Mouse (Mus musculus) gastrocnemius, postnatal 4 days (tissue): ENCODE results near the gene Lcp2. TPM values are rescaled to one million over a fixed set of nuclear protein-coding genes. Genes with fewer than 3 reads are reported as not detected.

Source experiments
- DNase-seq, 2 experiments: peaks; one replicate each; pipeline ENCODE4 v3.0.0; 2021 to 2022; ENCODE audit warnings: low spot score in 2 of 2, mixed read lengths in 2 of 2
- total RNA-seq, 2 experiments: library from RNA; stranded (reverse); gene quantifications; 2 replicates each; pipeline ENCODE4 v1.2.3; 2021

Gene Lcp2
- total RNA-seq, 2 experiments from 2014 or later: 3.3 to 3.4 TPM

DNA sequence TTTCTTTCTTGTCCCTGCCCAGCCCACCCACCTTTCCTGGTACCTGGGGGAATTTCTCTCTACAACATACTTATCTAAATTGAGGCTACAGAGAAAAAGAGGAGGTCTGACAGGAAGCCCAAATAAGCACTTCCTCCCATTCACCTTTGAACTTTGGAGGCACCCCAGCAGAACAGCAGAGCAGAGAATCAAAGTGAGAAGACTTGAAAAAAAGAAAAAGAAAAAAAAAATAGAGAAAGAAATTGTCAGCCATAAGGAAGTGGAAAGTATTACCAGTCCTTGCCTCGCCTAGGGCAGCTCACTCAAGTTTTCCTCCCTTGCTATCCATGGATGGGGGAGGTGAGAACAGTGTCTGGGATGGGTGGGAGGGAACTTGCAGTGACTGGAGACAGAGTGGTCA, 3.9 kb upstream of the Lcp2 start:
- no peak for DNase-seq

DNA sequence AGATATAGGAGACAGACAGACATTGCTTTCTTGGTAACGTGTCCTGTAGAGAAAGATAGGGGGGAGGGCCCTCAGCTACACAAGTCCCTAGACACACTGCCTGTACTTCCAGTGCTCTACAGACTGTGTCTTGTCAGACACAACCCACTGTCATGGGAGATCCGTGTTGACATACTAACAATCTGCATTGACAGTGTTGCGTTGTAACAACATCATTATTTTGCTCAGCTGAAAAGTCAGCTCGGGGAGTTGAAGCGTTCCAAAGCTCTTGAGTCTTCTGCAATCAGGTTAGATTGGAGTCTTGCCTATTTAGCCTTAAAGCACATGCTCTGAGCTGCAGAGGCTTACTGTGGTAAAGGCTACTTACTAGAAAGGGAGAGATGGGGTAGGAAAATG, 820 bp downstream of the Lcp2 start:
- no peak for DNase-seq

DNA sequence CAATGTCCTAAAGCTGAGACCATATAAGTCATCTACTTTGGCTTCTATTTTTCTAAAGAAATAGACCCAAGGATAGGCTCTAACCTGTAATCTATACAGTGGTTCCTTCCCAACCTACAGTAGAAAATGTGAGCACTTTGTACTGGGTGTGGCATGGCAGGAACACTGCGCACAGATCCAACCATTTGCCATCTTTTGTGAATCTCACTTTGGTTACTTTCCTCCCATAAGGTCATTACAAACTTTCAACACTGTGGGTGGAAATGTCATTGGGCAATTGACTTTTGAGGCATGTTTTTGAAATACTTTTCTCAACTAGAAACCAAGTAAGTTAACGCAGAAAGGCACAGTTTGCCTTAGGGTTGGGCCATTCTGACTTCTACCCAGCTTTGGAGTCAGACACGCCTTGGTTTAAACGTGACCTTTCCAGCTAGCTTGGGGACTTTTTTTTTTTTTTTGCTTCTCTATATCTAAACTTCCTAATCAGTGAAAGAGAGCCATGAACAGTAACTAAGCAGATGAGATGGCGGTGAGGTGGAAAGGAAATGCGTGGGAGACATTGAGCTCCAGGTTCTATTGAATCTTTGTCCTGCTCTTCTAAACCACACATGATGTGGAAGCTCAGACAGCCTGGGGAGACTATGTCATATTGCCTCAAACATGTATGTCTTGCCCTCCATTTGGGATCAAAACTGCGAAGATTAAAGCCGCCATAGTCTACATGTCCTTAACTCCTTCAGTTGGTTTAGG, 1.8 kb downstream of the Lcp2 start:
- no peak for DNase-seq

DNA sequence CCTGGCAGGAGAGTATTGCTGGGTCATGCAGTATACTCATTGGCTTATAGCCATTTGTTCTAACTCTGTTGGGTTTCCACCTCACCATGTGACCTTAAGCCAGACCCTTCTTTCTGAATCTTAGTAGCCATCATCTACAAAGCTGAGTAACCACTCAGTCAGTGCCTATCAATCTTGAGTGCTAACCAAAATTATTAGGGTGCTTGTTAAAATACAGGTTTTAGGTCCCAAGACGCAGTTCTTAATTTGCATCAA, 2.3 kb downstream of the Lcp2 start:
- DNase-seq: no peak

DNA sequence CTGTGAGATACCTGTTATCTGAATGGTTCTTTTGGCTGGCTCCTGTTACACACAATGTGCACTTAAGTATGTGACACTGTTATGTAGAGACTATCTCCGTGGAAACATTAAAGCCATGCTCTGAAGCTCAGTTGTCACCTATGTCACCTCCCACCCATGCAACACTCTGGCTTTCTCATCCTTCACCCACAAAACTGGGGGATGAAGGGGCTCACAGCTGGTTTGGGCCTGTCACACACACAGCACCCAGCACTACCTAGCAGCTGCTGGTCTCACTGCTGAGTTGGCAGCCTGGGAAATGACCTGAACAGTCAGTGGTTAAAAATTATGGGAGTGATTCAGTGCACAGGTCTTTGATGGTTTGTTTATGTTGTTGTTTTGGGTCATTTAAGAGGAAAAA, 3.3 kb downstream of the Lcp2 start:
- no peak for DNase-seq

DNA sequence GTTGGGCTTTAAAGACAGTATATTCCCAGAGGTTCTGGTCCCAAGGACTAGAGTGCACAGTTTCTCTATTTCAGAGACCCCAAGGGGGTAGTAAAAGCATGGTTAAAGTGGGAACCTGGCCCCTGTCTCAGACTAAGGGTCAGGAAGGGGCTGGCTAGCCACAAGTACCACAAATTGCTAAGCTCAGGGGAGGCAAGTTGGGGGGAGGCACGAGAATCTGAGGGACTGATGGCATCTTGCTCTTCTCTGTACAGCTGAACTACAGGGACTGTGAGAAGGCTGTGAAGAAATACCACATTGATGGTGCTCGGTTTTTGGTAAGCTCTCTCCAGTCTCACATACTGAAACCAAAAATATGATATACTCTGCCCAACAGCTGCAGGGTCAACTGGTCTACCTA, 3.9 kb downstream of the Lcp2 start:
- no peak for DNase-seq

DNA sequence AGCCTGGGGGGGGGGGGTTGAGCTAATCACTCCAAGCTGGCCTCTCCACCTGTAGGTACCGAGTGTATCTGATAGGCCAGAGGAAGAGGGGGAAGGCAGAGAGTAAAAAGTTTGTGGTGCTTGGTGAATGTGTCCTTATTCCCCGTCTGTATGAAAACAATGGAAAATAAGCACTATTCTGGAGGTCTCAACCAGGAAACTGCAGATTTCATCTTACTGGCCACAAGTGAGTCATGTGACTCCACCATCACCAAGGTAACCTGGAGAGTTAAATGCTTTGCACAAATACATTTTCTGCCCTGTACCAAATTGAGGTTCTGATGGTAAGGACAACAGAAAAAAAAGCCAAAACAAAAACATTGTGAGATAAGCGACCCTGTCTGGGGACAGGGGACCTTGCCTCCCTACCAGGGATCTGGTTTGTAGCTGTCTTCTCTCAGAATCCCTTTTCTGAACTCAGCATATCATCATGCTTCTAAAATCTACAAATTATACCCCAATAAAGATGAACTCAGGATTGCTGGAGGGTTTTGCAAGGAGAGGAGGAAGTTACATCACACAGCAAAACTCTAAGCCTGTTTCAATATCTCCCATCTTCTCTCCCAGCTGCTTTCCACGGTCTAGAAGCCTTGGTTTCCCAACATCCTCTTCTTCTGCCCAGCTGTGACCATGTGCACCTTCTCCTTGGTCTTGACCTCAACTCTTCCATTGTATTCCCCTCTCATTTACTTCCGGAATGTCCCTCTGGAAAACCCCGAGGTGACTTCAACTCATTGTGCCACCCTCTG, 6.5 kb downstream of the Lcp2 start:
- DNase-seq: no peak

DNA sequence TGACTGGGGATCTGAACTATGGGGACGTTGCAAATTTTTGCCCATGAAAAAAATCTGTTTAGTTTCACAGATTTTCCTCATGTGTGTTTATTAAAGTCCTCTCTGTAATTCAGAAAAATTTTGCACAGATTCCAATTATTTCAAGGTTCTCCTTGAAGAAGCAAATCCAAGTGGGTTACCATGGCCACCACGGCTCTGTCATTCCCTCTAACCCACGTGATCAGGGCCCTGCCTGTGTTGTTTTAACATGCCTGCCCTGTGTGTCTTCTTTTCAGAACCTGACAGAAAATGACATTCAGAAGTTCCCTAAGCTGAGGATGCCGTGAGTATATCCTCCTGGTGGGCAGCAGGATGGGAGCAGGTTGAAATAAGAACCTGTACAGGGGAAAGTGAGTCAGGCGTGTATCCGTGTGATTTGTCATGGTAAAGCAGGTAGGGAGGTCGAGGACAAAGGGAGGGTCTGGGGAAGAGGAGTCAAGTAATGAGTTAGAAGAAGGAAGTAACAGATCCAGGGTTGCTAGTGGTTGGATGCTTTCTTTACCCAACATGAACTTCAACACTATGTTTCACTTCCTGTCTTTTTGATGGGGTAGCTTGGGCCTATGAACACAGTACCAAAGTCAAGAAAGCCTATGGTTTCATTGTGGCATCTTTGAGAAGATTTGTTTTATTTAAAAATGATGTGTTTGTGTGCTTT, 7.5 kb downstream of the Lcp2 start:
- DNase-seq: no peak

DNA sequence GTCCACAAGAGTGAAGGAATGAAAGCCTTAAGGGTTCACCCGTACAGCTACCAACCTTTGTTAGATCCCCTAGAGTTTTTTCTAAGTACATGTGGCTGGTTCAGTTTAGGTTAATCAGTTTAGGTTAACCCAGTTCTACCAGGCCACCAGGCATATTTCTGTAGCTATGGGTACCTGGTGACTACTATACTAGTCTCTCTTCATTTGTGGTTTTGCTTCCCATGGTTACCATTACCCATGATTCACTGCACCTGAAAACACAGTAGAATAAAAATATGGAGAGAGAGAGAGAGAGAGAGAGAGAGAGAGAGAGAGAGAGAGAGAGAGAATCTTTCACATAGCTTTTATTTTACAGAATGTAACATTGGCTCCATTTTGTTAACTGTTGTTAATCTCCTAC, 10.0 kb downstream of the Lcp2 start:
- no peak for DNase-seq

DNA sequence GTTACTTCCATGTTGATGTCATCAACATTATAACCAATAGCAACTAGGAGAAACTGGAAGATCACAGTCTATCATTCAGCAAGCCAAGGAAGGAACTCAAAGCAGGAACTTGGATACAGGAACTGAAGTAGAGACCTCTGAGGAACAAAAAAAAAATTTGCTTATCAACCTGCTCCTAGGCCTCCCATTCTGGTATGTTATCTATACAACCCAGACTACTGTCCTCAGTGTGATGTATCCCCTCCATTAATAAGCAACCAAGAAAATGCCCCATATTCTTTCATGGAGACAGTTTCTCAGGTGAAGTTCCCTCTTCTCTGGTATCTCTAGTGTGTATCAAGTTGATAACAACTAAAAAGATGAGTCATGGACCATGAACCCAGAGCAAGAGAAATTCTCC, 11.6 kb downstream of the Lcp2 start:
- DNase-seq: no peak

DNA sequence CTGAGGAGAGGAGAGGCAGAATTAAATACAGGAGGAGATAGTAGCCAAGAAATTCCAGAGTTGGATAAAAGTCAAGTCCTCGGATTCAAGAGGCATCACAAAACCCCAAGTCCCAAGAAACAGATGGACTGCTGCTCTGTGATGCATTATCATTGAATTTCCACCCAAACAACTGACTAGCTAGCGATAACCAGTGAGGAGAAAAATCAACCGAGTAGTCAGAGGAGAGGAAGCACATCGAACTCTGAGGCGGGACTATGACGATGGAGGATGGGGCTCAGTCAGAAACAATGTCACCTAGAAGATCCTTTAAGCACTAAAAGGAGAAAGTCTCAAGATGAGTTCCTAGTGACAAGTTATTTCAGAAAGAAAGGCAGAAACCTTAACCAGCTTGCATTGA, 12.2 kb downstream of the Lcp2 start:
- no peak for DNase-seq

DNA sequence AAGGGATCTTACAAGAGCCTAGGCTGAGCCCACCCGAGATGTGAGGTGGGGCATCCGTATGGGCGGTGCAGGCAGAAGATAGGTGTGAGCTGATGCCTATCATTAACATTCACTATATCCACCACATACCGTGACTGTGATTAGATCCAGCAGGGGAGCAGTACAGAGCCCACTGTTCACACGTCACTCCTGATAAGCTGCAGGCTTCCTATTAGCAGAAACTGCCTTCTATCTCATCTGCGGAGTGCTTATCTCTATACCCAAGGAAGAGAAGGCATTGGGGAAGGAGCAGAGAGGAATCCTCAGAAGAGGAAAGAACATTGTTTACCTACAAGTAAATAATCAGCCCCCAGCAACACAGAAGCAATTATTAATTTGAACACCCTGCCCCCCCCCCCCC, 15.0 kb downstream of the Lcp2 start:
- DNase-seq: no peak

DNA sequence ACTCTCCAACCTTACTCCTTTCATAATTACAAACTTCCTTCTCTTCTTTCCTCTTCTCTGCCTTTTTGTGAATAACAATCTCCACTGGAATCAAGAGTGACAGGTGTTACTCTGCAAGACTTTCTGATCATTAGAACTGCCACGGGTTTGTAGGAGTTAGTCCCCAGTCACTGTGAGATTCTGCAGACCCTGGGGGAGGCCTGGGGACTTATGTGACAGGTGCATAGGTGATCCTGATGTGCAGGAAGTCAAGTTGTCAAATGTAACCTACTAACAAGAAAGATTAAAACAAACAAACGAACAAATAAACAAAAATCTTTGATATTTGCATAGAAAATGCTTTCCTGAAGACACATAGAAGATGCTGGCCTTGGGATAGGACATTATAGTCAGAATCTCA, 16.5 kb downstream of the Lcp2 start:
- no peak for DNase-seq

DNA sequence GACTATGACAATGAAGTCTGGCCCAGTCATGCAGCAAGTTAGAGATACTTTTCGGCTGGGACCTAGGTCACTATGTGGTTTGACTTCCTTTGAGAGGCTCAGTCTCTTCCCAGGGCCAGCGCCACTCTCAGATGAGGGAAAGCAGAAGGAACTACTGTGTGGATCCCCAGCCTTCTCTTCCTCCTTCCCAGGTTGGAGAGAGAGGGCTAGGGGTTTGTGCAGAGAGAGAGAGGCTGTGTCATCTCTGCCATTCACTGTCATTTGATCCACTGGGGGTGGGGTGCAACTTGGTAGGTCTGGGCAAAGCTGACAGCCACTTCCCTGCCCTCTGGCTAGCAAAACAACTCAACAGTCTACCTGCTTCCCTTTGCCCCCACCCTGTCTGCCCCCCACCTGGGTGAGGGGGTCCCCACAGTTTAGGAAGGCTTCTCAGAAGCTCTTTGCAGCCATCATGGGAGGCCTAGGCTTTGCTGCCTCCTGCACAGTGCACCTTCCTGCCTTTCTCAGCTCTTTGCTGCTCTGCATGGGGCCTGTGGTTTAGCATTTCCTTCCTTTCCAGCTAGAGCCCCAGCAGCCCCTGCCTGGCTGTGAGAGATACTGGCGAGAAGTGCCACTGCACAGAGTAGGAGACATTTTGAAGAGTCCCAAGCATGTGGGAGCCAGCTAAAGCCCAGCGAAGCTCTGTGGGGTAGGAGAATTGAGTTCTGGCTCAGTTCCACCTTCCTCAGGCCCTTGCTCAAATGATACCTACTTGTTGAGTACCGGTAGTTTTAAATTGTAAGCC, 17.2 kb downstream of the Lcp2 start:
- DNase-seq: no peak

DNA sequence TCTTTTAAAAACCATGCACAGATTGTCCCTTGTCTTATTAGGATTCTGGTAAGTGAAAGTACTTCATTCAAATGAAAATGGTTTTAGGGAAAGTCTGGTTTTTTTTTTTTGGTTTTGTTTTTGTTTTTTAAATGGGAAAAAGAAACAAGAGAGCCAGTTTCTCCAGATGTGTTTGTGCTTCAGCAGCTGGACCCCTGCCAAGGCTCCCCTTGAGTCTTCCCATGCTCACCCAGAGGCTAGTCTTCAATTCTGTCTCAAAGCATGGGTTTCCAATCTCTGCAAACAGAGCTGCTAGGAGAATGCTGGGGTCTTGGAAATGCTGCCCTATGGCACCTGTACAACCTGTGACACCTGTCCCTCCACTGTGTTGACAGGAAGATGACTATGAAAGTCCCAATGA, 23.9 kb downstream of the Lcp2 start:
- peak in 1 of 2 experiments; percentile 32 for DNase-seq

DNA sequence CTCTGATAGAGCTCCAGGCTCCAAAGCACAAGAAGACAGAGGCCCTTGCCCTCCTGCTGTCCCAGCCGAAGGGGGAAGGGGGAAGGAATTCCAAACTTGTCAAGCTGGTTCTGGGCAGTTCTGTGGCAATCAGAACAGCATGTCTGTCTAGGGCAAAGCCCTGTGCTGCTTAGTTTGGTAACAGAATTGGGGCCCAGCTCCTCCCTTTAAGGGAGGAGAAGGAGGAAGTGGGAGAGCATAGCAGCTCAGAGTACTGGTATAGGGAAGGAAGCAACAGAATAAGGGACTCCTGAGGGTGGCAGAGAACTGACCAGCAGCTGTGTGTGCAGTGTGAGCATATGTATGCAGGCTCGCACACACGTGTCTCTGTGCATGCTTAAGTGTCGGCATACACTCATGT, 25.6 kb downstream of the Lcp2 start:
- no peak for DNase-seq

DNA sequence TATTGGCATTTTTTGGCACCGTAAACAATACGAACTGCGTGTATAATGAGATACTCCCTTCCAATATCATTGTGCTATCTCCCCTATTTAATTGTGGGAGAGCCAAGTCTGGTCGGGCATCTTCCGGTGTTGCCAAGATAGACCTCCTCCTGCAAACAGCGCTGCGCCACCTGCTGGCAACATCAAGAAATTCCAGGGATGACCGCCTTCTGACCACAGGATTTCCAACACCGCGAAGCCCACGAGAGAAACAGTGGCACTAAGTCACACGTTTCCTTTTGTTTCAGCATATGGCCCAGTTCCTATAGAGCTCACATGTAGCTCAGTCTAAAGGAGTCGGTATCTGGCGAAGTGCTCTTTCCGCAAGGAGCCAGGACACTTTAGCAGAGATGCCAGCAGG, 27.1 kb downstream of the Lcp2 start:
- DNase-seq: peak; percentile 36 to 53

DNA sequence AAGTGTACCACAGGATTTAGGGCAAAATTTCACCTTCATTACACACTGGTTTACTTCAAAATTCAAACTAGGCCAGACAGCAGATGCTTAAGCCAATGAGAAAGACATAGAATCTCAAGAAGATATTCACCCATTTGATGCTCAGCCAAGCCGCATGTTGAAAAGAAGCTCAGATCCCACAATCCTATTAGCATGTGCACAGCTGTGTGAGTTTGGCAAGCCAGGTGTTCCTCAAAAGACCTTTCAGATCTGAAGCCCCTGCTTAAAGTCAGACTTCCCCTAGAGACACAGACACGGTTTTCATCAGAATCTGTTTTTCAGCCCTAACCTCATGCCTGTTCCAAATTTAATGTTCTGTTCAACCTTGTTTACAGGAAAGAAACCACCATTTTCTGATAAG, 31.1 kb downstream of the Lcp2 start:
- no peak for DNase-seq

DNA sequence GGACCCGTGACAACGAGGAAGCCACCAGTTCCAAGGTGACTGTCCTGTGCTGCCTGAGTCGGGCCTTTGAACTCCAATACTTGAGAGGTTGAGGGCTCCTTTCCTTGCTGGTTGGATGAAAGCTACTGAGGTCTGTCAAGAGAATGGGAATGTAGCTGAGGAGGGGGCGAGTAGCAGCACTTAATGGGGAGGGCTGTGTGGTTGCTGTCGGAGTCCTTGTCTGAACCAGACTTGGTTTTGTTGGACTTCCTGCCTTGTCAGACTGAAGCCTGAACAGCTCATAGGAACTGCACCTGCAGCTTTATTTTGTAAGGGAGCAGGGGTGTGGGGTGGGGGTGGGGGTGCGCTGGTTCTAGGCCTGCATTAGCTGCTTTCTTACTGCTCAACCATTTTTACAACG, 31.9 kb downstream of the Lcp2 start:
- no peak for DNase-seq

DNA sequence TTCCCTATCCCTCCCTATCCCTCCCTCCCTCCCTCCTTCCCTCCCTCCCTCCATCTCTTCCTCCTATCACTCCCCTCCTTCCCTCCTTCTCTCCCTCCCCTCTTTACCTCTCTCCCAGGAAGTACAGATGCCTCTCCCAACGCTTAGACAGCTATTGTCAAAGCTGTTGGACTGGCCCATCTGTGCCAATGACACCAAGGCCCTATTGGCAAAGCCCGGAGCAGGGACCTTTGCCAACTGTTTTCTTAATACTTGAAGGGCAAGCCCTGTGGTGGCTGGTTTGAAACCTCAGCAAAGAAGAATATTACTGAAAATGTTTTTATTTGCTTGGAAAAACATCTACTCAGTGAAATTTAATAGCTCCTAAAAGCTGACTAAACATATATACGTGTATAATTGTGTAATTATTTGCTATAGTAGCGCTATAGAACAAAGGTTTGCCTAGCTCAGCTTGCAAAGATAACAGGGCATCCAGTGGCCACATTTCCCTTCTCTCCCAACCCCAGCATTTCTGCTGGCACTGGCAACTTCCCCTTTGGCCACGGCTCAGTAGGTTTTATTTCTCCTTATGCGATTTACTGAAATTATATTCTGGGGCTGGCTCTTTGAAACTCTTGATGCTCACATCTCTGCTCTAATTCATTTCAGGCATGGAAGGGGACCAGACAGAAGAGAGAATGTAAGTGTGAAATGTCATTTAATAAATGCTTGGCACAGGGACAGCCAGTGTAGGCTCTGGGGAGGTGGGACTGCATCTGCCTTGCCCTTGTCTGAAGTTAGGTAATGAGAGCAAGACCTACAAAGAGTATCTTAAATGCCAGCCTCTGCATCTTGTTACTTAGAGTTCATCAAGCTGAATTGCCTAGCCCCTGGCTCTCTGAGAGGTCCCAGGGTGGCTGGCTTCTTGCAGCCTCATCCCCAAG, 33.1 kb downstream of the Lcp2 start:
- no peak for DNase-seq

DNA sequence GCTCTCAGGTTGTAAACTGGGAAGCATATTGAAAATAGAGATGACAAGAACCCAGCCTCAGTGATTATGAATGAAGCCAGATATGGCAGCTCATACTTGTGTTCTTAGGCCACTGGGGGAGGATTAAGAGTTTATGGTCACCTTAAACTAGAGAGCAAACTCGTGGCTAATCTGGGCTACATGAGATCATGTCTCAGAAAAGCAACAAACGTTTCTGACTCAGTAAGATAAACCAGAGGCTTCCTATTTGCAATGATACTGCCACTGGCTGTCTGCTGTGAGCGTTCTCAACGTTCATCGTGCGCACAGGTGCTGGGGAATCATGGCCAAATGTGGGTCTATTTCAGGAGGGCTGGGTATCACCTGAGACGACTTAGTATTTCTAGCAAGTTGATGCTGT, 37.1 kb downstream of the Lcp2 start:
- DNase-seq: no peak
